Mouse (Mus musculus) cerebellum, postnatal 4 days (tissue): ENCODE data around the gene Poldip2.

Experiments
- DNase-seq, 2 experiments: peaks; one replicate each; pipeline ENCODE4 v3.0.0; 2022; ENCODE audit warnings: low spot score in 2 of 2, mixed read lengths in 1 of 2

Poldip2 gene

GRCm38 (mm10) chr11:78544449-78545111 lies 32.6 kb downstream of the Poldip2 start:
- DNase-seq: no peak

- no peak for DNase-seq
Measured at GRCm38 (mm10) chr11:78545181-78545580, 33.2 kb downstream of the Poldip2 start.

GRCm38 (mm10) chr11:78547718-78548460 lies 35.9 kb downstream of the Poldip2 start:
- DNase-seq: no peak

GRCm38 (mm10) chr11:78549491-78549987 lies 37.5 kb downstream of the Poldip2 start:
- DNase-seq: no peak

GRCm38 (mm10) chr11:78550168-78551058 lies 38.4 kb downstream of the Poldip2 start, which contains the start of gene Tmem97:
Gene Tmem97 (minus strand): TSS chr11:78550777.
- DNase-seq: peak; percentile 85 to 92

- no peak for DNase-seq
Measured at GRCm38 (mm10) chr11:78551059-78551398, 39.0 kb downstream of the Poldip2 start.

GRCm38 (mm10) chr11:78555623-78556022 lies 43.6 kb downstream of the Poldip2 start:
- DNase-seq: no peak

GRCm38 (mm10) chr11:78556070-78556469 lies 44.1 kb downstream of the Poldip2 start:
- DNase-seq: no peak

GRCm38 (mm10) chr11:78557241-78557640 lies 45.2 kb downstream of the Poldip2 start:
- no peak for DNase-seq

GRCm38 (mm10) chr11:78560447-78560846 lies 48.5 kb downstream of the Poldip2 start:
- DNase-seq: peak; percentile 50 to 74

- no peak for DNase-seq
Measured at GRCm38 (mm10) chr11:78566775-78567174, 54.8 kb downstream of the Poldip2 start.

GRCm38 (mm10) chr11:78567614-78568013 lies 55.6 kb downstream of the Poldip2 start:
- no peak for DNase-seq

- no peak for DNase-seq
Measured at GRCm38 (mm10) chr11:78568827-78569226, 56.8 kb downstream of the Poldip2 start.

- DNase-seq: no peak
Measured at GRCm38 (mm10) chr11:78569806-78570205, 57.8 kb downstream of the Poldip2 start.

- DNase-seq: no peak
Measured at GRCm38 (mm10) chr11:78571441-78571840, 59.4 kb downstream of the Poldip2 start.

GRCm38 (mm10) chr11:78571854-78572253 lies 59.9 kb downstream of the Poldip2 start:
- no peak for DNase-seq
